Mouse (Mus musculus): ENCODE data around the gene Pde4d.

The Pde4d gene

DNA sequence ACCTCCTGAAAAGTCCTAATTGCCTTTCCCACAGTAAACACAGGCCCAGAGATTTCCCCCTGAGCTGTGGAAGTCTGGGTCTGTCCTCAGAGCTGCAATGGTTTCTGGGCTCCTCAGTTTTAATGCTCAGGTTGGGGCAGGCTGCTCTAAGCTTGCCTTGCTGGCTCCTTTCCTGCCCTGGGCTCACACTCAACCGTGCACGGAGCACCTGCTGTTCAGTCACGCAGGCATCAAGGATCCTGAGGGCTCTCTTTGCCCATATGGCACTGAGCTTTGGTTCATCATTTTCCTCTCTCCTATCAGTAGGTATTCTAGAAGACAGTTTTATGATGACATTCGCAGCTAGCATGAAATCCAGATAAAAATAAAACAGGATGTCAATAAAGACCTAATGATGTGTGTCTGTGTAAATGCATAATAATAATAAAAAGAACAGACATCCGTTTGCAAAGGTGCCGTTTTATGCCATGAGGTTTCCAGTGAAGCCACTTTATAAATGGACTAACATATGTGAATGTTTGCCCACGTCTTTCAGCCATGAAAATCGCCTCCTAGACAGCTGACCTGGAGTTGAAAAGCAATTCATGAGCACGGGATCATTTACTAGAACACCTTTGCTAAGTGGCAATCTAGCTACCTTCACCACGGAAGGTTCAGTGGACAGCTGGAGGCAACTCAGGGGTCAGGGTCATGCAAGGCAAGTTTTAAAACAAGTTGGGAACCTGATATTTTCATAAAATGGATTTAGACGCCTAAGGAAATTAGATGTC lies 726.3 kb downstream of the Pde4d start:
- no peak for DNase-seq (ENCODE audit: low read depth)

DNA sequence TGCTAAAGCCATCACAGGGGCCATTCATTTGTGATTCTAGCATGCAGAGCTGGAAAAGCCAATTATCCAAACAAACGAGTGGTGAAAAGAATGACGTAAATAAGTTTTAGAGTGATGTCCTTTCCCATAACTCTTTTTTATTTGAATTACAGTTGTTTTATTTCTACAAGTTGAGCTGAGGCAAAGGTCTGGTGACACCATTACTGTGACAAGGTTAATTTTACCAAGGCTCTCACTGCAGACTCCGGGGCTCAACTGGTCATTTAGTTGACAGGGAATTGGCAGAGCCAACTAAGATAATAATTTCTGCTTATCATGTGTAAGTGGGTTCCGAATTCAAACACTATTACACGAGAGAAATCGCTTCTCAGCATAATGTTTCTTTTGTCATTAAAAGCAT lies 731.6 kb downstream of the Pde4d start:
- no peak for DNase-seq (ENCODE audit: low read depth)

DNA sequence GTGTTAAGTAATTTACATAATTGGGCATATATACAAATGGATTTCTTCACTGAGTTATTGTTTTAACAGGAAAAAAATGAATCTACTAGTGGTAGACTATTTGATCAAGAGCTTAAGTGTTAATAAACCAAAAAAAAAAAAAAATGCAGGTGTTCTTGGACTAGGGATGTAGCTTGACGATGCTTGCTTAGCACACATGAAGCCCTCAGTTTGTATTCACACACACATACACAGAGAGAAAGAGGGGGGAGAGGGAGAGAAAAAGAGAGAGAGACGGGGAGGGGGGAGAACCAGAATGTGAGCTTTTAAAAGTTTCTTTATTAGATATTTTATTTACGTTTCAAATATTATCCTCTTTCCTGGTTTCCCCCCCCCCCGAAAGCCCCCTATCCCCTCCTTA lies 740.9 kb downstream of the Pde4d start:
- no peak for DNase-seq (ENCODE audit: low read depth)

DNA sequence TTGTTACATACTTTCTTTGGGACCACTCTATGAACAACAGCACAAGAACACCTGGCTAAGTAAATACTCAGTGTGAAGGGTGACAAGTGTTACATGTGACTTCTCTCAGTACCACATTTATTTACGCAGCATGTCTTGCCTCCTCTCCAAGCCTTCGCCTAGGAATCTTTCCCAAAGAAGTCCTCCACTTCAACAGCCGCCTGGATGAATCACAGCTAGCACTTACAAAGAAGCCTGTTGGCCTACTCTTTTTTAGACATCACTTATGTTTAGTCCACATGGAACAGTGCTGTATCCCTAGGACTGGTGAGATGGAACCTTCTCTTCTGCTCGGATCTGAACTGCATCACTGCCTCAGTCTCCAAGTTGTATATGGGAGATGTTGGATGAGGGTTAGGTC lies 741.4 kb downstream of the Pde4d start:
- DNase-seq (ENCODE audit: low read depth): no peak

DNA sequence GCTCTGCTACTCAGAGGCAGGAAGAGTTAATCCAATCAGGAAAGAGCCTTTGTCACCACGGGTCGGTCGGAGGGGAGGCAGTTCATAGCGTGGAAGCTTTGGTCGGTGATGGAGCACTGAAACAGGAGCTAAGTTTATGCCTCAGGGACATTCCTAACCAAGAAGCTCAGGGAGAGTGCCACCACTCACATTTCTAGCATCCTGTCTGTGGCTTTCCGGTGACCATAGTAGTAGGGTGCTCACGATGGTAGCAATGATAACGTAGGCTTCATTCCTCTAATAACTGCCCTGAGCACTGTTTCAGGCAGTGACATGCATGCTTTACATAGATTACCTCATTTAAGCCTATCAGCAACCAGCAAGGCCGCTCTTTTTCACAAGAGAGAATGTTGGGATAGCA lies 755.8 kb downstream of the Pde4d start:
- DNase-seq (ENCODE audit: low read depth): no peak

DNA sequence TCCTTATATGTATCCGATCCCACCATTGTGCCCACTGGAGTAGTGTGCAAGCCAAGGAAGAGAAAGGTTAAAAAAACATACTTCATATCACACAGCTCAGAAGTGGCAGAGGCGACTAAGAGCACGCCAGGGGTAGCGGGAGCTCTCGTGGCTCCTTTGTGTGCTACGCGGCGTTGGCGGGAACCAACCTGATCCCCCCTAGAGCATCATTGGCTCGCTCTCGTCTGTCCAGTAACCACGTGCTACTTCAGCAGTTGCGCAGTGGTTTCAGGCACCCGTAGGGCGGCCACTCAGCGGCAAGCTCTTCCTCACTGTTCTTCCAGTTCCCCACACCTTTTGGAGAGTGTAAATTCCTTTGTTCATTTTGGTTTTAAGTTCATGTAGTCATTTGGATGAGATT lies 758.9 kb downstream of the Pde4d start:
- no peak for DNase-seq (ENCODE audit: low read depth)

DNA sequence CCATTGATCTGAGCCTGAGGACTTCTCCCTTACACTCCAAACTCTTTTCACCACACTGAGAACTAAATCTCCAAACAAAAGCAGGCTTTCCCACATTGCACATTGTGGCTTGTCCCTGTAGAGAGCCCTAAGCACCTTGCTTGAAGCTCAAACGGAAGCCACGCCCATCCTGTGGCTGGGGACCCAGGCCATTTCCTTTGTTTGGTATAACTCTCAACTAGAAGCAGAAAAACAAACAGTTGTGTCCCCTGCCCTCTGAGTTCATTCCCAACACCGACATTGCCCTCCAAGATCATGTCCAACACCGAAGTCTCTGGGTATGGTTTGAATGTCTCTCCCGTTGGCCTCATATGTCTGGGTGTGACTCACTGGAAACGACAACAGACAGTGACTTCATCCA lies 759.7 kb downstream of the Pde4d start:
- DNase-seq (ENCODE audit: low read depth): no peak

DNA sequence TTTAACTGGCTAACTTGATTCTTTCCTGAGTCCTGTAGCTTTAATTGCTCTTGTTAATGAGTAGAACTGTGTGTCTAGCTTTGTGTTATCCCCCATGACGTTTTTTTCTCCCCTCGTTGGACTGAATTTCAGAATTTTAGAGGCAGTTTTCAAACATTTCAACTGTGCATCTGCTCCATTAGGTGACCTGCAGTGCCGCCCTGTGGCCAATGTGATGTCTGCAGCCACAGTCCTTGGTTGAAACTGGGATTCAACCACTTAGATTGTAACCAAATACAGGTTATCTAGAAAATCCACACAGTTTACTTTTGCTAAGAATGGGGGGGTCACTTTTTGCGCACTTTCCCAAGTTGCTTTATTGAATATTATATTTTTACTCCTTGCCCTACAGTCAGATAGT lies 760.7 kb downstream of the Pde4d start:
- DNase-seq (ENCODE audit: low read depth): peak; percentile 85

DNA sequence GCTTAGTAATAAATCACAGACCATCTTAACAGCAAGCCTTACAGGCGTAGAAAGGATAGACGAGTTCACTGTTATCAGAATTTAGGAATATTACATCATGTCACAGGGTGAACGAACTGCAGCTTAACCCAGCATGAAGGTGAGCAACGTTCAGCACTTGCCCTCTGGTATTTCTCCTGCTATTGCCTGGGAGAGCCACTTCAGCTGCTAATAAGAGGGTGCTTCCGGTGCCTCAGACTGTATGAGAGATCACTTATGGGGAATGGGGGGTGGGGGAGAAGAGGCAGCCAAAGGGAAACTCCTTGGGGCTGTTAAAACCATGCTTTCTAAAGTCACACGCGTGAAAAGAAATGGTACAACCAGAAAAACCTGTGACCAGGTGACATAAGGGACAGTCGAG lies 761.7 kb downstream of the Pde4d start:
- DNase-seq (ENCODE audit: low read depth): no peak

DNA sequence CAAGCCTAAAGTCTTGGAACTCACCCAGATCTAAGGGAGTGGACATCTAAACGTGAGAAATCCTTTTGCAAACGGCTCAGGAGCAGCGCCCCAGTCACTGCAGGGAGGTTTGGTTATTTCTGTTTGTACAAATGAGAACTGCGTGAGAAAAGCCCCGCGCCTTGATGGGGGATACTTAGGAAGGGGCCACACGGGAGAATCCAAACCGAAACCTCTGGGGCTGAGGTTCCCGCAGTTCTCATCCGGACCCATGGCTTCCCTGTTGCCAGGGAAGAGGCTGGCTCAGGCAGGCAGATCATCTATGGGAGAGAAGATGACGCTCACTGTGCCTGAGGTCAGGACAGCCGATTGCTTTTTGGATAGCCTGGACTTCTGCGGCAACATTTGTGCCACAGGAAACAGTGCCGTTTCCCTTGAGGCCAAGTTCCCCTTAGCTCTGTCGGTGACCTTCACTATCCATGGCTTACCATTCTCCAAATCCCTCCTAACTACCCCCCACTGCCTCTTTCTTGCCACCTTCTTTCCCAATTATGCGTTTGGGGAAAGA lies 762.3 kb downstream of the Pde4d start:
- DNase-seq (ENCODE audit: low read depth): no peak

DNA sequence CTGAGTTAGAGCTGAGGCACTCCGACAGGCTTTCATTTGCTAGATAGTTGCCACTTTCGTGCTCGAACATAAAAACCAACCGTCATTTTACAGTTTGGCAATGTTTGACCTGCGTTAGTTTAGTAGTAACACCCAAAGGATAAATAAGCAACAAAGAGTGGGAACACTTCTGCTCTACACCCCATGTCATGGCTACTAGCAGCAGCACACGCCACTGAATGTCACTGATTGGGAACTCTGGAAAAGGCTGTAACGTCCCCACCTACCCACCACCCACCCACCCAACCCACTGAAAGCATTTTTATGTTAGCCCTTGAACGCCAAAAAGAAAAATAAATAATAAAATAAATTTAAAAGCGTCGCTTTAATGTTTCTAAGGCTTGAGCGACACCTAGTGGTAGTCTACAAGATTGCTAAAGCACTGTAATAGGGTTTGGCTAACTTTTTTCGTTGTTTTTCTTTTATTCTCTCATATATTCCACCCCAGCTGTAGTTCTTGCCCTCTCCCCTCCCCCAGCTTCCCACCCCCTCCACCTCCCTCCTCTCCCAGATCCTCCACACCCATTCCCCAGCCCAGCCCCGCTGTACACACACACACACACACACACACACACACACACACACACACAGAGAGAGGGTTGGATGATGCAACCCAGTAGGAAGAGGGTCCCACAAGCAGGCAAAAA lies 763.2 kb downstream of the Pde4d start:
- peak; percentile 79 for DNase-seq (ENCODE audit: low read depth)

DNA sequence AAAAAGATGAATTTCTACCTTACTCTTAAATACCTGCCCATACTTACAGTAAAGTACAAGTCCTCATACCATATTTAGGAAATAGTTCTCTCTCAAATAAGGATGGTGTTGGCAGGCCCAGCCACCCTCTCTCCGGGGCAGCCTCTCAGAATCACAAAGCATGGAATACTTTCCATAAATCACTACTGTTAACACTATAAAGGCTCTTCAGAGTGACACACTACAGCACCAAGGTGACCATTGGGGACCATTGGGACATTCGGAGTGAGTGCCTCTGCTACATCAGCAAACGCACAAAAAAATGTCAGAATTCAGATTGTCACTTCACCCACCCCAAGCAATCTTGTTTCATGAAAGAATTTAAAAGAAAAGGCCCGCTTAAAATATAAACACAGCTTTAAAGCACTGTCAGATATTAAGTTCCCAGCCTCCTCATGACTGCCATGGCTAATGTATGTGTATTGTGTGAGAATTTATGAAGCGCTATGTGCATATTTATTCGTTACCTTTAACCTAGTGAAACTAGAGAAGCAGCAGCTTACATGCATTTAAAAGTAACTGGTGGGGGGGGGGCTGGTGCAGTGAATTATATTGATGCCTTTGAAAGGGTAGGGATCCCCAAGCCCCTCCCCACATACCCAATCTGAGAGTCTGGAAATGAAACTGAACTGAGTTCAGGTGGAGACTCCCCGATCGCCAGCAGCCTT lies 769.4 kb downstream of the Pde4d start:
- no peak for DNase-seq (ENCODE audit: low read depth)

DNA sequence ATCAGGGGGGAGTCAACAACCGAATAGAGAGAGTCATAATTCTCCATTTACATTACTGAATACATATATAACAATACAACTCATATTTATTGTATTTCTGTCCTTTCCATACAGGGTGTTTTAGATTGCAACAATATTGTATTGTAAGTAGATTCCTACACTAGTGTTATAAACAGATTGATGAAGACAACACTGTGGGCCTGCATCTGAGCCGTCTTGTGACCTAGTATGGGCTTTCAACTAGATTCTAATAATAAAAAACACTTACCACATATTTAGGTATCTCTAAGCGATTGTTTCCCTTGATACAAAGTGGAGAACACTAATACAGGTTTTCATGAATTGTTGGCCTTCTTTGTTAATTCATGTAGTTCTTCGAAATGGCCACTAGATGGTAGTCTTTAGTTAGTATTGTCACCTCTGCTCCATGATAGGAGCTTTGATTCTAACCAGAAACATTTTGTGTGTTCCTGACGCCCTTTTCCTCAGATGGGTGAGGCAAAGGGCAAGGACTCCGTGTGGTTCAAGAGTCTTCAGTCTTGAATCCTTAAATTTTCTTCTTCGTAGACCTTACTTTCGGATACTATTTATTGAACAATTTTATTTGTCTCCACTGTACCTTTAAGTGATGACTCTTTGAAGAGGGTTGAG lies 779.3 kb downstream of the Pde4d start:
- DNase-seq (ENCODE audit: low read depth): peak; percentile 72

DNA sequence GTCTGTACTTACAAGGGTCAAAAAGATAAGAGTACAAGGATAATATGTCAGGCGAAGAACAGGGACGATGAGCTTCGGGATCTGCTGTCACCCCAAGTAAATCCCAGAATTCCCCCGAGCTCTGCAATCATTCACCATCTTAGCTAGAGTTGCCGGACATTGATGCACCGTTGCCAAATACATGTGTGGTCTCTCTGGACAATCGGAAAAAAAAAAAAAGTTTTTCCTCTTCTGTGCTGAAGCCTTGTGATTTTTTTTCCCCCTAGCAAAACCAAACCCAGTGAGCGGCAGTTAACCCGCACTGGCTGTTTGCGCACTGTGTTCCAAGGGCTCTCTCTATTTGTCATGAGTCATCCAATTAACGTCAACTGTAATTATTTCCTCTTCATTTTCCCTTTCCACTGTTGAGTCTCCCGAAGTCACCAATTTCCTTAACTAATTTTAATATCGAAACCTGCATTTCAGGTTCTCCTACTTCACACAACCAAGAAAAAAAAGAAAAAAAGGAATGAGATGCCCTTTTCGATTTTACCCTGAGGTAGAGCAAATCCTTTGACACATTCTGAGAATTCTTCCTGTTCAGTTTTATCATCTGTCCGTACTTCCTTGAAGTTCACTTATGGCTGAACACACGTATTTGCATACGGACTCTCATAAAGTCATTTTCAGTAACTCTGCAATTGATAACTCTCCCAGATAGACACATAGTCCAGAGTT lies 780.0 kb downstream of the Pde4d start:
- DNase-seq (ENCODE audit: low read depth): no peak

DNA sequence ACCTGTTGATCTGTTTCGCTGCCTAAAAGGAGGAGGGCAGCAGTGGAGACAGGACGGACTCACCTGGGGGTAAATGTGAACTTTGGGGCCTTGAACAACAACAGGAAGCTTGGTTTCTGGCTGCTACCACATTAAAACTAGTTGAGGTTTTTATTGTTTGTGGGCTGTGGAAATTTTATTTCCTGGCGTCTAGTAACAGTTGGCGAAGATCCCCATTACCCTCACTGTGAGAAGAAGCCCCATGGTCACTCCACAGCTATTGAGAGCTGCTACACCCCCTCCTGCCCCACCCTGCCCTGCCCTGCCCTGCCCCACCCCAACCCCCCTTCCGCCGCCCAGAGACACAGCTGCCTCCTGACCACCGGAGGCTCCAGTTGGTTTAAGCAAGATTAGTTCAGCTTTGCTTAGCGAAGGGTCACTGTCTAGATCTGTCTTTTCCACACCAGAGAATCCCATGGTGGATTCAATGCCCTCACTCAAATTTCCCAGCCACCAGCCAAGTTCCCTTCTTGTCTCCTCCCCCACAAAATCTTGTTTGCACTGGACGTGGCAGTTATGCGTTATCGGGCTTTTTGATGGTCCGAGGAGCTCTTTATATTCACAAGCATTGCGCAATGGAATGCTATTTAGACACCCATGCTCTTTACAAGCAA lies 780.7 kb downstream of the Pde4d start:
- DNase-seq (ENCODE audit: low read depth): peak; percentile 13

DNA sequence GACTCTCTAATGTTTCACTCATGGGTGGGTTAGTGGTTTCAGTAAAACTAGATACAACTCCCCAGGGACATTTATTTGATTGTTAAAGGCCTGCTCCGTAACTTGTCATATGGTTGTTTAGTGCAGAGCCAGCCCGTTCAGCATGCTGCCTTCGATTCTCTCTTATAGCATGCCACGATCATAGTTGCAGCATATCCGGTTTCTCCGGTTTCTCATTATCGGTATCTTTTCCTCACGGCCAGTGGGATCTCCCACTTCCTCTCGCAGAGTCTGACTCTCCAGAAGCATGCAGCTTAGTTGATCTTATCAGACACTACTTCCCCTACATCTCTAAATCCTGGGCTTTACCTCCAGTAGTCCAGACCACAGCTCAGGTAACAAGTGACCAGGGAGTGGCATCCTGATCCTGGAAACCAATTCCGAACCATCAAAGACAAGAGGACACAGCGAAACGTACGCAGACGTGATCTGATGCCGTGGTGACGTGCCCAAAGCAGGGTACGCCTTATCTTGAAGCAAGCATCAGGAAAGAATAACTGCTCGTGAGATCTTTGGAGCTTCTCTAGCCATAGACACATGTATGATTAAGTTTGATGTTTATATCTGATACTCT lies 782.2 kb downstream of the Pde4d start:
- DNase-seq (ENCODE audit: low read depth): no peak

DNA sequence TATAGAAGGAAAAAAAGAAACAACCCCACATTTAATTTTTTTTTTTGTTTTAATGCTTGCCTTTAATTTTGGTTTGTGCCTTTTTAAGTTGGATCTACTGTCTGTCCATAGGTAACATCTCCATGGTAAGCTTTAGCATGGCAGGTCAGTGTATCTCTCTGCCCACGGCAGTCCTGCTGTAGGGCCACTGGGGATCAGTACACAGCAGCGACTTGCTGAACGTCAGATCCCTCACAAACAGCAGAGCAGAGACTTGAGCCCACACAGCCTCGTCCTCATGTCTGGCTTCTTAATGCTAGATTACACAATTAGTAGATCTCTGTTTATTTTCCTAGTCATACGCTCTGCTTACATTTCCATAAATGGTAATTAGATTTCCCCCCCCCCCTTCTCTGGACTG lies 782.8 kb downstream of the Pde4d start:
- no peak for DNase-seq (ENCODE audit: low read depth)

DNA sequence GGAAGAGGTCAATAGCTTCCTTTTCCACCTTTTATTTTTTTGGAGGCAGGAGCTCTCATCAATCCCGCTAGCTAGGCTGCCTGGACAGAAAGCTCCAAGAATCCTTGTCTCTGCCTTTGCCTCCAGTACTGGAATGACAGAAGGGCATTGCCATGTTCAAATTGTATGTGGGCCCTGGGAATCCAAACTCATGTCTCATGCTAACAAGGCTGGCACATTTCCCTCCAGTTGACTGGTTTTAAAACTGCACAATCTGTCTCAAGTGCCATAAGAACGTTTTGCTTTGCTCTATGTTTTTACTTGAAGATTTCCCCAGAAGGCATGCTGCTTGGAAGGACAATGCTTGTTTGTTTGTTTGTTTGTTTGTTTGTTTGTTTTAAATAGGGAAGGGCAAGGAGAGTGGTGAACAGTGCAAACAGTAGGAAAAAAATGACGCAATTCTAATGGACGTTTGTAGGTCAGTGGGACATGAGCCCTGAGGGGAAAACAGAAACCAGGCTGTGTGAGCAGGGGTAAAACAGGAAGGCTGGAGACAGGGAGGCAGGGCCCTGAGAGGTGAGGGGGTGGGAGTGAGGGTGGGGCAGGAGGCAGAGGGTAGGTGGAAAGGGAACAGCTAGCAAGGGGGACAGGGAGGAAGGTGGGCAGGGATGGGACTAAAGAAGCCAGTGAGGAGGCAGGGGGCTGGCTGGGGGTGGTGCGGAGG lies 784.3 kb downstream of the Pde4d start:
- peak; percentile 43 for DNase-seq (ENCODE audit: low read depth)

DNA sequence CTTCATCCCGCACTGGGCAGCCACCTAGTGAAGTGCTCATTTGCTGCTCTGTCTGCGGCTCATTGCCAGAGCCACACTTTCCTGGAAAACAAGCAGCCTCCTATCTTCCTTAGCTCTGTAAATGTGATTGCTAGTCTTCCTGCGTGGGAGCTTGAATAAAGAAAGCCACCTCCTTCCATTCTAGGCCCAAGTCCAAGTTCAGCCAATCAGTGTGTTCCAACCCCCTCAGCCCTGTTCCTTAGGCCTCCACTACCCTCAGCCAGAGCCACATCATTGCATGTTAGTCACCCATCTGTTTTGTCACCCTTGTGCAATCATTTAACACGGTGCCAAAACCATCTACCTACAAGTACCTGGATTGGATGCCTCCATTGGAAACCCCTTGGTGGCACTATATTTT lies 786.3 kb downstream of the Pde4d start:
- DNase-seq (ENCODE audit: low read depth): peak; percentile 14

DNA sequence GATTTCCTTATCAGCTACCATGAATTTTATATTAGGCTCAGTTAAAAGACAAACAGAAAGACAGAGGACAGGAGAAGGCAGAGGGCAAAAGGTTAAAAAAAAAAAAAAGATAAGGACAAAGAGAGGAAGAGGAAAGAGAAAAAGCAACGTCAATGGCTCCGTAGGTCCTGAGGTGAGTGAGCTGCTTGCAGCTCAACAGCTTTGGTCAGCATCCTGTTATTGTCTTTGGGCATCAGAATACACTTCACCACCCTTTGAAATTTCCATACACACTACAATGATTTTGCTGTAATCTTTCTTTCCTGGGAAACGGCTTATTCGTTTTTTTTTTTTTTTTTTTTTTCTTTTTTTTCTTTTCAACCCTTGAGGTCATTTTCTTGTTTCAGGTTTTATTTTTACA lies 788.9 kb downstream of the Pde4d start:
- no peak for DNase-seq (ENCODE audit: low read depth)

Measured in NIH3T3 (cell line).